In the genomic region with DNA sequence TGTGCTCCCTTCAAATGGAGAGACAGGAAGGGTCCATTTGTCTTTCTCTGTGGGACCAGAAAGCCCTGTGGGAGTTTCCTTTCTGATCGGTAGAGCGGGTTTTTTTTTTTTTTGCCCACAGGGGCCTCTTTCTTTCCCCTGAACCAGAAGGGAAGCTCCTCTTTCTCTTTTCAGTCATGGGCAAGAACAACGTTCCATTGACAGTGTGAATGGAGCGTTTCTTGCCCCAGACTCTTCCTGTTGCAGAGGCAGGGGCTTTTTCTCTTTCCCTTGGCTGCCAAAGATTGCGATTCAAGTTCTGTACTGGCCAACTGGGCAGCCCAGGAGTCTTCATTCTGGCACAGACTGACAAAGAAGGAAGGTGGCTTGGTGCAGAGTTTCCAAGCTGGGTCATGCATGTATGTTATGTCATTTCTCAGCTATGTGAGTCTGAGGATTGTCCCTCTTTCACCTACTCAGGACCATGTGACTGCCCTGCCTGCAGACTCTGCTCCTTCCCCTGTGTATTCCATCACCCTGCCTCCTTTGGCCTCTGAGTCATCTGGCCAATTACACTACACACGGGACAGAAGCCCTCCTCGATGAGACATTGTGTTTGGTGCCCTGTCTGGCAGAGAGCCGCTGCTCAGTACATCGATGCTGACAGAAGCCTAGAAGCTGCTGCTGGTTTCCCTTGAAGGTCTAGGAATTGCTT, we compare ENCODE assay signal across 8 mouse cellular contexts. TPM values are rescaled to one million over a fixed set of nuclear protein-coding genes. Genes with fewer than 3 reads are reported as not detected.
DNase-seq lines count a peak whose midpoint lies in the region; ATAC-seq lines count a peak whose summit lies in the region.

No protein-coding gene starts in this region.

- DNase-seq in adrenal gland, adult (ENCODE audit: inconsistent age in 2 of 2, low spot score in 1 of 2): peak; percentile 73 to 75
- DNase-seq in adrenal gland, postnatal 4 days (ENCODE audit: low spot score in 2 of 2): no peak
- DNase-seq in urinary bladder, postnatal 14 days (ENCODE audit: low spot score): peak; percentile 46
- DNase-seq in urinary bladder, adult 2 months (ENCODE audit: low spot score): no peak
- DNase-seq in yolk sac, embryonic 10.5 days (ENCODE audit: low spot score): peak; percentile 74
- no peak for DNase-seq in frontal cortex, postnatal 10 days (ENCODE audit: low spot score in 2 of 2)

- H3K4me2 ChIP-seq in intestine, embryonic 16.5 days (ENCODE audit: low read depth, low read length): no peak overlapping the region

- no peaks in the 10 kb centered on the region for H3K27me3 ChIP-seq in intestine, embryonic 16.5 days (replicated peaks; ENCODE audit: control insufficient read depth, insufficient read depth, low read length)

- no peaks in the 10 kb centered on the region for H3K9me3 ChIP-seq in intestine, embryonic 16.5 days (ENCODE audit: control insufficient read depth, low read length)

- WGBS in intestine, embryonic 16.5 days: 55% methylated on average over 9 of the region's 9 CpGs

- H3K27ac ChIP-seq in intestine, embryonic 16.5 days (ENCODE audit: low read length): peak overlapping the region; percentile 82

- no peaks in the 10 kb centered on the region for H3K36me3 ChIP-seq in intestine, embryonic 16.5 days (ENCODE audit: control insufficient read depth, insufficient read depth, low read length)

- no peak overlapping the region for H3K9ac ChIP-seq in intestine, embryonic 16.5 days (ENCODE audit: low read depth, low read length)

- ATAC-seq in intestine, embryonic 16.5 days: peak; percentile 92
- no peak for ATAC-seq in cerebellum, adult (ENCODE audit: insufficient number of reproducible peaks, low FRiP score, low TSS enrichment)

- peaks cover 5% of the 10 kb centered on the region; the same call in 1 of the 2 replicates for H3K4me1 ChIP-seq in intestine, embryonic 16.5 days (ENCODE audit: control insufficient read depth, insufficient read depth, low read length)

- H3K4me3 ChIP-seq in intestine, embryonic 16.5 days (ENCODE audit: low read length): no peak overlapping the region

RNA-seq across cellular contexts. Expression of a gene that starts 7.6 kb away (rescaled TPM):
- 10 to 100 TPM; 47.0 to 48.7 TPM for total RNA-seq in adrenal gland, postnatal 4 days (2021)
- 30.5 TPM in 2 replicates for polyA plus RNA-seq in urinary bladder, adult 2 months (2012; rRNA removed)
- polyA plus RNA-seq in intestine, embryonic 16.5 days (2015; fragmentation: Nextera tagmentation; extraction: Ambion mirVana): 14.1 and 31.8 TPM in 2 replicates

Comparison
In these comparisons a context has a peak if more than half of its experiments do, and no peak if none do; other contexts are left out.
1. DNase-seq: peak in adrenal gland, adult (2 of 2), urinary bladder, postnatal 14 days (single experiment) and yolk sac, embryonic 10.5 days (single experiment); none in adrenal gland, postnatal 4 days (0 of 2), urinary bladder, adult 2 months (single experiment) and frontal cortex, postnatal 10 days (0 of 2).